Mouse (Mus musculus) CH12.LX (cell line): ENCODE data around the gene Gucy1b2.

ENCODE experiments used
- CTCF ChIP-seq, 2 experiments: IDR thresholded peaks in 1 of 2; conservative IDR thresholded peaks in 1 of 2; 2 replicates each; pipeline ENCODE4 v1.5.1; 2011 to 2012; ENCODE audit warnings: low read depth in 2 of 2, low read length in 2 of 2, improper control_type of control experiment in 1 of 2, inconsistent platforms in 1 of 2, mild to moderate bottlenecking in 1 of 2, moderate library complexity in 1 of 2
- EP300 ChIP-seq: IDR thresholded peaks from 2 replicates; pipeline ENCODE4 v1.6.1; 2011; ENCODE audit warnings: low read length, improper control_type of control experiment
- MAX ChIP-seq: IDR thresholded peaks from 2 replicates; pipeline ENCODE4 v1.6.1; 2011; ENCODE audit warnings: low read length, improper control_type of control experiment
- MEF2A ChIP-seq: IDR thresholded peaks from 2 replicates; pipeline ENCODE4 v1.6.1; 2014; ENCODE audit warnings: low read depth, mild to moderate bottlenecking, inconsistent platforms, low read length, improper control_type of control experiment, borderline replicate concordance
- POLR2A ChIP-seq: IDR thresholded peaks from 2 replicates; pipeline ENCODE4 v1.6.1; 2011; ENCODE audit warnings: low read depth, mild to moderate bottlenecking, improper control_type of control experiment, low read length
- RAD21 ChIP-seq: IDR thresholded peaks from 2 replicates; pipeline ENCODE4 v1.6.1; 2011; ENCODE audit warnings: low read depth, mild to moderate bottlenecking, low read length, improper control_type of control experiment, moderate library complexity
- SIN3A ChIP-seq: IDR thresholded peaks from 2 replicates; pipeline ENCODE4 v1.6.1; 2012; ENCODE audit warnings: low read length, improper control_type of control experiment, inconsistent platforms
- TCF12 ChIP-seq: IDR thresholded peaks from 2 replicates; pipeline ENCODE4 v1.6.1; 2014; ENCODE audit warnings: low read depth, mild to moderate bottlenecking, inconsistent platforms, low read length, improper control_type of control experiment
- UBTF ChIP-seq: IDR thresholded peaks from 2 replicates; pipeline ENCODE4 v1.6.1; 2012; ENCODE audit warnings: low read depth, mild to moderate bottlenecking, inconsistent platforms, low read length, improper control_type of control experiment, moderate library complexity
- USF1 ChIP-seq: IDR thresholded peaks from 2 replicates; pipeline ENCODE4 v1.6.1; 2014; ENCODE audit warnings: low read depth, mild to moderate bottlenecking, inconsistent platforms, low read length, improper control_type of control experiment

DNA sequence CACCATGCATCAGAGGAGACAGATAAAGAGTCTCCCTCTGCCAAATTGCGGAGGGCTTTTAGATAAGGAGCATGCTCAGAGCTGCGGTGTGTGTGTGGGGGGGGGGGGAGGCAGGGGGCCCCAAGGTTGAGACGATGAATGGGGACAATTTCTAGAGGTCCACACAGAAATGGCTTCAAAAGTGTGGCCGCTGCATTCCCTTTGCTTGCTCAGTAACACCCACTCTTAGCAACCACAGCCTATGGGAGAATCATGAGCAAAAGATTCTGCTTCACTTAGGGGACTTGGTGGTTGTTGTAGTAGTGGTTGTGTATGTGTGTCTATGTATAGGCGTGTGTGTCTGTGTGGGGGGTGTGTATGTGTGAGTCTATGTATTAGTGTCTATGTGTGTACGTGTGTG is 75.5 kb downstream of the Gucy1b2 start:
- TF ChIP-seq EP300, result no peak
- no peak for TF ChIP-seq CTCF (conservative IDR thresholded peaks at IDR 0.05 in 1 of 2, IDR thresholded peaks at IDR 0.05 in 1 of 2; ENCODE audit: low read depth in 2 of 2, low read length in 2 of 2)
- TF ChIP-seq TCF12, result no peak
- no peak for TF ChIP-seq UBTF
- TF ChIP-seq MAX, result no peak
- TF ChIP-seq MEF2A, result no peak
- no peak for TF ChIP-seq SIN3A
- no peak for TF ChIP-seq RAD21
- TF ChIP-seq USF1, result no peak
- TF ChIP-seq POLR2A, result no peak
